Mouse (Mus musculus) v-Abl transformed pro-B cells (cell line): ENCODE results near the gene Tm7sf3.

Experiments
- in situ Hi-C, 2 experiments: fragments of 400-800 bp; cut with MboI; formaldehyde crosslinking; loops; one replicate each; pipeline ENCODE4 v1.15.1; 2025; ENCODE audit not compliant: unreplicated experiment in 2 of 2

Gene Tm7sf3

DNA sequence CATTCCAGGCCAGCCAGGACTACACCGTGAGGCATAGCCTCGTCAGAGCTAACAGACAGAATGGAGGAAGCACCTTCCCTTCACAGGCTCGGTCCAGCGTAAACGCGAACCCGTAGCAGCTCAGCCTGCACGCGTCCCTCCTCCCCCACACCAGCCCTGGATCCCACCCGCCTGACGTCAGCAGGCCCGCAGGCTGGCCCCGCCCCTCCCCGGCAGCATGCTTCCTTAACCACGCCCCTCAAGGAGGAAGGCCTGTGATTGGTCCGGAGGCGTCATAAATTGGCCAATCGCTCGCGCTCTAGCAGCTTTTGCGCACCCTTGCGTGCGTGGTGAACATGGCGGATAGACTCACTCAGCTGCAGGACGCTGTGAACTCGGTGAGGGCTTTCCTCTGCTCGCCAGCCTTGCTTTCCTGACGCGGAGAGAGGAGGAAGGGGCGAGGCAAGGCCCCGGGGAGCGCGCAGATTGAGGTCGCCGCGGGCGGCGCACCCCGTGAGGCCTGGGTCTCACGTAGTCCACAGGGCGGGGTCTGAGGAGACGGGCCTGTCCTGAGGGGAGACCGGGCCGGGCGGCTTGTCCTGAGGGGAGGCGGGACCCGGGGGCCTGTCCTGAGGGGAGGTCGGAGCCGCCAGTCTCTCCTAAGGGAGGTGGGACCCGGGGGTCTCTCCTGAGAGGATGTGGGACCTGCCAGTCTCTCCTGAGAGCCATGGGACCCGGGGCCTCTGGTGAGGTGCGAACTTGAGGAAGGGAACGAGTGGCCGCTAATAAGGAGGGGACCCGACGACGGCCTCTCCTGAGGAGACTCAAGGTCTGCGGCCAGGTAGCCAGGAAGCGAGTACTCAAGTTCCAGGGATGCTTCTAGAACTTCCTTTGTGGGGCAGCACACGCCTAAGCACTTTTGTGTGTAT lies at the start of gene Tm7sf3, which contains the start of gene Med21:
TSS of gene Tm7sf3 (minus strand) at position 549 of the 908 bp plus-strand sequence.
TSS of gene Med21 (plus strand) at position 272 of the 908 bp plus-strand sequence.
- in situ Hi-C loops, result no loop called here

DNA sequence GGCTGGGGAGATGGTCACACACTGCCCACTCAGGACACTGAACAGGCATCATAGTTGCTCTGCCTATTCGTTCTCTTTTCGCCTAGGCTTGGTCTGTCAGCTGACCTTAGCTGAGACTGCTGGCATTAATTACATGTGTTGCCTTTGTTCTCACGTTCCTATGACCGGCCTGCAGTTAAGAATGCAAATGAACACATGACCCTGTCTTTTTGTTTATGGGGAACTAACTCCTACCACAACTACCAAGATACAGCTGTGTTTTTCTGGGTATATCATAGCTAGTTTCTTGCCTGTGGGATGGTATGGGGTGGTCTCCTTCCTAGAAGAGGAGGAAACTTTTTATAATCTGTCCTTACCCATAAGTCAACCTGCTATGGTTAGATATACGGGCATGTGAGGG lies 46.2 kb upstream of the Tm7sf3 start:
- in situ Hi-C loops, result loop anchor here in 1 of 2 experiments (5.0 to 25.0 kb wide), 3 partner anchors 33 to 1648 kb away; partner anchors contain the start of genes Lrmp and Stk38l

DNA sequence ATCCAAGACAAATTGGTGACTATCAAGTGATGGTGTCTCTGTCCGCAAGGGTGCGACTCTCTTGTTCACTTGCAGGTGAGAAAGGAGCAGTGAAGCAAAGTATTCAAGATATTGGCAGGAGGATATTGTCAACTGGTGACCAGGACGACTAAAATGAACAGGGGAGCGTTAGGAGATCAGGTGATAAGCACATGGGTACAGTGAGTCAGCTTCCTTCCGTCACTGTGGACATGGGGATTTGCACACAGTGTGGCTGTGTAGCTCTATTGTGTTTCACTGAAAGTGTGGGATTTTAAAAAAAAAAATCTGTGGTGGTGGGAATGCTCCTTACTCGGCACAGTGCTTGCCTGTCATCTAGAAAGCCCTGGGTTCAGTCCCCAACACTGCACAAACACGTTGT lies 45.4 kb upstream of the Tm7sf3 start:
- in situ Hi-C loops, result loop anchor here in 1 of 2 experiments (5.0 to 25.0 kb wide), 3 partner anchors 34 to 1649 kb away; partner anchors contain the start of genes Lrmp and Stk38l

DNA sequence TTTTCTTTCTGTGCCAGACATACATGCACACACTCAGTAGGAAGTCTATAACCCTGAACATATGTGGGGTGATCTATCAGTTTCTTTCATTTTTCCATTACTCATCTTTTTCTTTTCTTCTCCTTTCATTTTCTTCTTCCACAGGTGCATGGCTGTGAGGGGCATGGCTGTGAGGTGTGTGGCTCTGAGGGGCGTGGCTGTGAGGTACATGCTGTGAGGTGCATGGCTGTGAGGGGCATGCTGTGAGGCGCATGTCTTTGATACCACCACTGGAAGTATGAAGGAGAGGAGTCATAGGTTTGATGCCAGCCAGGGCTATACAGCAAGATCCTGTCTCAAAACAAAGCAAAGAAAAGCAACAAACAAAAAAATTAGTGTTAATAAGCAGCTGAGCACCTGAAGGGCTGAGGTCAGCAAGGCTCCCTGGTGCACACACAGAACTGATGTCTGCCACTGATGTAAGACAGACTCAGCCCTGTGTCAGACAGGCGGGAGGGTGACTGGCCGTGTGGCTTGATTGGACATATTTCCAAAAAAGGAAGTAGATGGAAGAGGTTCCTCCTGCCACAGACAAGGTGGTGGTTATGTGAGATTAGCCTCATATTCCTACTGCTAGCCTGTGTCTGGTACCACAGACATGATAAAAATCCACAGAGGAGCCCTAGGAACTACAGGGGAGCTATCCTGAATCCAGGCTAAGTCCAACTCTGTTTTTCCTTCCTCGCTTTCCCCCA lies 44.0 kb upstream of the Tm7sf3 start:
- in situ Hi-C loops, result loop anchor here in 1 of 2 experiments (5.0 to 25.0 kb wide), 3 partner anchors 36 to 1651 kb away; partner anchors contain the start of genes Lrmp and Stk38l

DNA sequence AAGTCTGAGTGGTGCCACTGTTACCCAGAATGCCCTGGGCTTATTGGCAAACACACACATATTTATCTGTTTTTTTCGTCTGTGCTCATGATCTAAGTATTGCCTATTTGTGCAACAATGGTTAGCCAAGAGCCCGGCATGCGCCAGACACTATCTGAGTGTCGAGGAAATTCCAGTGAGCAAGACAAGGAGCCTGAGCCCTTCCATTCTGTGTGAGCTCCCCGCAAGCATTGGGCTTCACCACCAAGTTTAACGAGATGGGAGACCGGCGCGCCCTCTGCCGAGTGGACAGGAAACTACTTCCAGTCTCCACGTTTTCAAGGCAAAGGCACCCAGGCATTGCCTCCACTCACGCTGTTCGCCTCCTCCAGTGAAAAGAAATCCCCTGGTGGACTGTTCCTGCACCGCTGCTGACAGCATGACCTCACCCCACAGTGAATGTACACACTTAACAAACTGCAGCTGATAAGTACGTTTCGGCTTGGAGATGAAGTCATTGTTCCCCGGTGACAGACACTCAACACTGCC lies 43.2 kb upstream of the Tm7sf3 start:
- in situ Hi-C loops, result loop anchor here in 1 of 2 experiments (5.0 to 25.0 kb wide), 3 partner anchors 36 to 1651 kb away; partner anchors contain the start of genes Lrmp and Stk38l

DNA sequence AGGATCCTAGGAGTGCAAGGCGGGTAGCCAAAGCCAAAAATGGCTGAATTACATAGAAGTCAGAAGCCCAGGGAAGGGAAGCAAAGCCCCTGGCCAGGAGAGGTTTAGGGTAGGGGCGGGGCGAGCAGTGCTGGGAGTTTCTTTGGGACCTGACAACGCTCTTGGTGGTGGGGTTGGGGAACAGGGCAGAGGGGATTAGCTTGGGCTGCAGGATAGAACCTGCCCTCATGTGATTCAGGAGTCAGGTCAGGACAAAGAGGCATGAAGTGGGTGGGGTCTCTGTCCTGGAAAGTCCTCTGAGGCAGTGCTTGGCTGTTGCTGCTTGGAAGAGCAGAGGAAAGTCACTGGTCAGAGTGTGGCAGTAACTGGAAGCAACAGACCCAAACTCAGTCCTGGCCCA lies 41.3 kb upstream of the Tm7sf3 start:
- in situ Hi-C loops, result loop anchor here in 1 of 2 experiments (25.0 kb wide), 2 partner anchors 1572 to 1653 kb away; partner anchors contain the start of gene Lrmp

DNA sequence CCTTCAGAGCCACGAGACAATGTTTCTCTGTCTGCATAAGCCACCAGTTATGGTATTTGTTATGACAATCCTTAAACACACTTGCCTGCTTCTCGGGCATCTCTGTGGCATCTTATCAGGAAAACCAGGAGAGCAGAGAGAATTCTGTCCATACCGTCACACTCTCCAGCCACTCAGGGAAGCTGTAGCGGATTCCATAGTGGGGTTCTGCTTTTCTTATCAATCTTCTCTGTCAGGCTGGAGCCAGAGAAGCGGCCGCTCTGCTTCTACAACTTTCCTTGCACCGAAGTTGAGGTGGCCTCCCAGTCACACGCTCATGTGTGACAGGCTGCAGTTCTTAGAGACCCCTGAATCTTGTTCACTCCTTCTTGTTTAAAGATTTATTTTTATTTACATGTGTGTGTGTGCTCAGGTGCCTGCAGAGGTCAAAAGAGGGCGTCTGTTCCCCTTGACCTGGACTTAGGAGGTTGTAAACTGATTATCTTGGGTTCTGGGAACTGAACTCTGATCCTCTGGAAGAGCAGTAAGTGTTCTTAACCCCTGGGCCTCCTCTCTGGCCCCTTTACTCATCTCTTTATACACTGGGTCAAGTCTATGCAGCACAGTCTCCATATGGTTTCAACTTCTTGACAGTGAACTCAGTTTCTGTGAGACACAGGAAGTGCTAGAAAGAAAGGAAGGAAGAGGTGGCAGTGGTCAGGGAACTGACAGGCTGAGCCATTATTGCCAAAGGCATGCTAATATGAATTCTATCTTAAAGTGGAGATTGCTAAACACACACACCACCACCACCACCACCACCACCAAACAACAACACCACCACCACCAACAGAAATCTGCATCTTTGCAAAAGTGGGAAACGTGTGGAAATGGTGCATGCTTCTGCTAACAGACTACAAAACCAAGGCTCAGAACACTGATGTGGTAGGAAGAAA lies 35.8 kb upstream of the Tm7sf3 start:
- in situ Hi-C loops, result loop anchor here (5.0 to 25.0 kb wide), 3 partner anchors 44 to 1659 kb away; partner anchors contain the start of genes Lrmp (in 1 of the 2) and Stk38l (in 1 of the 2)

DNA sequence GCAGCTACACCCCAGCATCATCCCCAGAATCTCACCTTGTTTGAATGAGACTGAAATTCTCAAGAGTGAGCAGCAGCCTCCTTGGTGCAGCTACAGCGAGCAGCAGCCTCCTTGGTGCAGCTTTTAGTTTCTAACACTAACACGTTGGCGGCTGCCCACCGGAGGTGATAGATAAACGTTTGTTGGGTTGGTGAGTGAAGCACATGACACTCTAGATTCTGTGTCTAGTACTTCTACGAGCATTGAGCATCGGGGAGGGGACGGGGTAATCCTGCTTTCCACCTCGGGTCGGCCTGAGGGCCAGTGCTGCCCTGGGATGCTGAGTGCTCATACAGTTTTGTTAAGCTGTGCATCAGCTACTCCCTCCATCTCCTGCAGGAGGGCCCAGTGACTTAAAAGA lies 34.3 kb upstream of the Tm7sf3 start:
- in situ Hi-C loops, result loop anchor here (5.0 to 25.0 kb wide), 3 partner anchors 45 to 1660 kb away; partner anchors contain the start of genes Lrmp (in 1 of the 2) and Stk38l (in 1 of the 2)

DNA sequence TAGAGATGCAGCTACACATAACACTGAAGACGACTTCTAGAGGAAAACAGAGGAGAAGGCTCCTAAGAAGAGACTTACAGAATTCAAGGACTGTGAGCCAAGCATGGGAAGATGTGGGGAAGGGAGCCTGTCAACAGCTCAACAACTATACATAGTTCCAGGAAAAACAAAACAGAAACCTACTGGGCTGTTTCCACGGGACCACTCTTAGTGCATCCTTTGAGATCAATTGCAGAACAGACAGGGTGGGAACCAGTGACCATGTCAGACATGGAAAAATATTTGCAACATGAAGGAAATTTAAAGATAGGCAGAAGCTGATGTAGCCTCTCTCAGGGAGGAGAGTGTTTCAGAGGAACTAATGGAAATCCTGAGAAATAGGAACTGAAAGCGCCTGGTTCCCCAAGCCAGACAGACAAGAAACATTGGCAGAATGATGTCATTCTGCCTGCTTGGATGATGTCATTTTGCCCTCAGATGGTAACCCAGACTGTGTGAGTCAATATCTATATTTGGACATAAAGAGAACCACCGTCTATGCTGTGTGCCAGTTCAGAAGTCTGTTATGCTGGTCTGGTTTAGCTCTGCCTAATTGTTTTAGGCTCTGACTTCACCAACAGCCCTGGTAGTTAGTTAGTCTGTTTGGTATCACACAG lies 32.4 kb upstream of the Tm7sf3 start:
- in situ Hi-C loops, result loop anchor here (5.0 to 25.0 kb wide), 5 partner anchors 47 to 1662 kb away; partner anchors contain the start of genes Klhl42 (in 1 of the 2), Lrmp (in 1 of the 2), Mansc4 (in 1 of the 2) and Stk38l (in 1 of the 2)

DNA sequence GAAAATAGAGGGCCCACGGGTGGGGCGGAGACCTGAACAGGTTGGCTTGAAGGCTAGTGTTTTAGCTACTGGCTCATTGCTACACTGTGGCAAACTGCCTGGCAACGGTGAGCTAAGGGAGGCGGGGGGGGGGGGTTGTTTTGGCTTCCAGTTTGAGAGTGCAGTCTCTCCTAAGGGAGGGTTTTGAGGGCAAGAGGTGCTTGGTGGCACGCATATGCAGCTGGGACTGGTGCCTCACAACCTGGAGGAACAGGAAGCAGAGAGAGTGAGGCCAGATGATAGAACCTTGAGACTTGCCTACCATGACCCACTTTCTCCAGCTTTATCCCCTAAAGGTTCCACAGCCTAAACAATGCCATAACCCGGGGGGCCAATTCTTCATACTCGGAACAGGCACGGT lies 31.8 kb upstream of the Tm7sf3 start:
- in situ Hi-C loops, result loop anchor here (25.0 kb wide), 2 partner anchors 413 to 563 kb away; partner anchors contain the start of genes Klhl42 (in 1 of the 2) and Mansc4 (in 1 of the 2)

DNA sequence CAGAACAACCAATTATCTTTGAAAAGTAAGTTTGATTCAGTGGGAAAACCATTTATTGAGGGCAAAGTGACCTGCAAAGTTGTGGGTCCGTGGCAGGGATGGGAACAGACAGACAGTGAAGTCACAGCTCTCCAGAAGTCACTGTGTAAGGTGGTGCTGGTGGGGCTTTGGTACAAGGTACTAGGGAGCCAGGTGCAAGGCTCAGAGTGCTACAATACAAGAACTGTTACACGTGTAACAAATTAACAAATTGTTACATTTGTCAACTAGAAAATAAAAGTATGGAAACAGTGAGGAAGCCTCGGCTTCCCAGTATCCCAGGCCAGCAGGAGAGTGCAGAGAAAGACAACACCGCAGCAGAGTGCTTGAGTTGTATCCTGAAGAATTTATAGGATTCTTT lies 31.1 kb upstream of the Tm7sf3 start:
- in situ Hi-C loops, result loop anchor here (25.0 kb wide), 2 partner anchors 414 to 564 kb away; partner anchors contain the start of genes Klhl42 (in 1 of the 2) and Mansc4 (in 1 of the 2)

DNA sequence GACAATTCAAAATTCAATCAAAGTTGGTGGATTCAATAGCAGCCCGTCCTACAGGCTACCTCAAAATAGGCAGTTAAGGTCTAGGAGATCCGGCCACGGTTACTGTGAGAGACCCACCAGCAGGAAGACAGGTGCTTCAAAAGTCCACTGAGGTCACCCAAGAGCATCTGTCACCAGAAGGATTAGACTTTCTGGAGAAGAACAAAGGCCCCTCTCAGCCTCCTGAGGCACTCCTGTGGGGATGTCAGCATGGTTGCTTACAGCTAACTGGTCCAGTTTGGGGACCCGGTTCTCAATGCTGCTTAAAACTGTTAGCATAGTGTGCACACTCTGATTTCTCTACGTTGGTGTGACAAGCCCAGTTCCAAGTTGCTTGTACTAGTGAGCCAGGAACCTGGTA lies 29.5 kb upstream of the Tm7sf3 start:
- in situ Hi-C loops, result loop anchor here (25.0 kb wide), 2 partner anchors 415 to 565 kb away; partner anchors contain the start of genes Klhl42 (in 1 of the 2) and Mansc4 (in 1 of the 2)

DNA sequence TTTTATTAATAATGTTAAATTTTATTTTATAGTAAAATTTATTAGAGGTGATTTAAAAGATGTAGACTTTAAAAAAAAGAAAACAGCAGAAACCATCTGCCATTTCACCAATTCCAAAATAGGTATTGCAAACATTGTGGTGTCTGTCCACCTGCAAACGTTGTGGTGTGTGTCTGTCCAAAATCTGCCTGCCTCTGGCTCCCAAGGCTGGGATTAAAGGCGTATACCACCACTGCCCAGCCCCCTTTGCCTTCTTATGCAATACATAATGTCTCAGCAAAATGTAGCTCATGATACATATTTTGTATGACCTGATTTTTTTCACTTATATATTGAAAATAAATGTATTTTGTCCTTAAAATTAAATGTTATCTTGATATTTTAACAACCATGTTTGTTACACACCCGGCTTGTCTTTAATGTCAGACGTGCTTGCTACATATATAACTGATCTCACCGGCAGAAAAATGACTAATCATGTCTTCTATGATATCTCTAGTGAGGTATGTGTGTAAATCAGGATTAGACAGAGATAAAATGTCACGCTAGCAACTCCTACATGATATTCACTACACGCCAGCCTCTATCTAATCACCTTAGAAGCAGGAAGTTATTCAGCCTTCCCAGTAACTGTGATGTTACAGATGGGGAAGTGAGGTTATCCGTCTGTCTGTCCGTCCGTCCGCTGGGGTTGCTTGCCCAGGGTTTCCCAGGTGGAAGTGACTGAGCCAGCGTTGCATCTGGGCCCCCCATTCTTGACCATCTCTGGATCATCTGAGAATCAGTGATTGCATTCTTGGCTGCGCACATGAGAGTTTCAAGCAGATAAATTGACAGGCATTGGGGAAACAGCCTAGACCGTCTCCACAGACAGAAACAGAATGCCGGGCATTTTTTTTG lies 28.6 kb upstream of the Tm7sf3 start:
- in situ Hi-C loops, result loop anchor here (25.0 kb wide), 2 partner anchors 416 to 566 kb away; partner anchors contain the start of genes Klhl42 (in 1 of the 2) and Mansc4 (in 1 of the 2)

DNA sequence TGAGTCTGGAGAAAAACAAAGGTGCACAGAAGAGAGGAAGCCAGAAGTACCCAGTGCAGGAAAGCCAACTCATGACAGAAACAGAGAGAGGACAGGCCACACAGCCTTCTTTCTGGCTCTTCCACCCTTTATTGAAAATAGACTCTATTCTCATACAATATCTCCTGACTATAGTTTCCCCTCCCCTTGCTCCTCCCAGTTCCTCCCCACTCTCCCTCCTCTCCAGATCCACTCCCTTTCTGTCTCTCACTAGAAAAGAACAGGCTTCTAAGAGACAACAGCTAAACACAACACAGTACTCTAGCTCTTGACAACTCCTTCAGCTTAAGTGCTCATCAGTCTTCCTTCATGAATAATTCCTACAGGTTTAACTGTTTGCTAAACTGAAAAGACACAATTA lies 26.0 kb upstream of the Tm7sf3 start:
- in situ Hi-C loops, result loop anchor here (5.0 to 25.0 kb wide), 3 partner anchors 59 to 569 kb away; partner anchors contain the start of genes Klhl42 (in 1 of the 2) and Mansc4 (in 1 of the 2)

DNA sequence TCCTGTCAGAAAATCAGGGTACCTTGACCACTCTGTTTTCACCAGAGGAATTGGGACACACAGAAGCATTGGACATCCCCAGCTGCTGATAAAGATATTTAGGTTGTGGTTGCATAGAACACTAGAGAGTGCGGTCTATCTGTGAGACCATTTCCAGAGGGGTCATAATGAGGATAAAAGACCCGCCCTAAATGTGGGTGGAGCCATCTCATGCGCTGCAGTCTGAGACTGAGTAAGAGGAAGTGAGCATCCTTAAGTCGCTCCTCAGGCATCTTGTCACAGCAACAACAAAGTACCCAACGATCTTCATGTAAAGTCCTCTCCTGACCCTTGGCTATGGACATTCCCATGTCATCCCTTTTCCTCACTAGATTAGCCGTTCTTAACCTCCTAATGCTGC lies 24.2 kb upstream of the Tm7sf3 start:
- in situ Hi-C loops, result loop anchor here (5.0 to 25.0 kb wide), 3 partner anchors 60 to 570 kb away; partner anchors contain the start of genes Klhl42 (in 1 of the 2) and Mansc4 (in 1 of the 2)

DNA sequence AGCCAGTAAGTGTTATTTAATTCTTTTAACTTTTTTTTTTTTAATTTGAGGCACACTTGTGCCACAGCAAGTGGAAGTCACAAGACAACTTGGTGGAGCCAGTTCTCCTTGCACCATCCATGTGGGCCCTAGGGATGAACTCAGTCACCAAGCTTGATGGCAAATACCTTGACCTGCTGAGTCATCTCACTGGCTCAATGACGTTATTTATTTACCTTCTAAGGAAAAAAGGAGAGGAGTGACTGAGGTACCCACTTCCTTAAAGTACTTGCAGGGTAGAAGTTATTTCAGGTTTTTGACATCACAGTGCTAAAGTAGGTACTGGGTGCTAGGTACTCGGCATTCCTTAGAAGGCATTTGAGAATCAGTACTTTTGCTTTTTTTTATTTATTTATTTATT lies 22.8 kb upstream of the Tm7sf3 start:
- in situ Hi-C loops, result loop anchor here (5.0 to 25.0 kb wide), 3 partner anchors 62 to 572 kb away; partner anchors contain the start of genes Klhl42 (in 1 of the 2) and Mansc4 (in 1 of the 2)

DNA sequence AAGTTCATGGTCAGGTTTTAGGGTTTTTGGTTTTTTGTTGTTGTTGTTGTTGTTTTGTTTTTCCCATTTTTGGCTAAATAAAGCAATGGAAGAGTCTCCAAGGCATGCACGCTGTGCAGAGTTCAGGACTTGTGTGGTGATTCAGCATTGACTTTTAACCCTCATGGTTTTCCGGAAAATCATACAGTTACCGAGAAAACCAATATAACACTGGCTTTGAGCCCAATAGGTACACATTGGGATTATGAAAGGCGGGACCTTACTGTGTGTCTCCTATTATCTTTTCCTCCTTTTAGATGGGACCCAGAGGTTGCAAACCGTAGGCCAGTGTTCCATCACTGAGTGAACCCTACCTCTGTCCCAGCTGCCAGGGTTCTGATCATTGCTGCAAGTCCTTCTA lies 22.3 kb upstream of the Tm7sf3 start:
- in situ Hi-C loops, result loop anchor here (5.0 to 25.0 kb wide), 5 partner anchors 62 to 572 kb away; partner anchors contain the start of genes Klhl42 (in 1 of the 2) and Mansc4 (in 1 of the 2)
